Mouse (Mus musculus): ENCODE measurements at regions not wholly inside any gene's neighbourhood (a gene's known extent, or its start where the extent isn't known, plus 50 kb on each side); places are given as distances from the start of the nearest gene placed in this dataset.

DNA sequence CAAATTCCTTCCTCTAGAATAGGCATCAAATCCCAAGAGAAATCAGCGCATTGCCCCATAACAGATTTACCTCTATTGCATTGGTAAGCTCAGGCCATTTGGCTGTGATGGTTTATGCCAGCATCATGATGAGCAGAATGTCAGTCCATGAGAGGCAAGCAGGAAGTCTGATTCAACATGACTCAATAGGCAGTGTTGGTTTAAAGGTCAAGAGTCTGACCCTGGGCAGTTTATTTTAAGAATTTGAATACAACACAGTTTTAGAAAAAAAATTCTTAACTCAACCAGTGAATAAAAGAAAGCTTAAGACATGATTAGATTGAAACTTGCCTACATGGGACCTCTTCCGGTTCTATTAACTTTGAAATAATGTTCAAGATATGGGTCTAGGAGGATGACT is 337.7 kb downstream of the Ppargc1a start:
- TF ChIP-seq CTCF (conservative IDR thresholded peaks at IDR 0.05; ENCODE audit: insufficient read depth, insufficient read length, low read depth, low read length) (no peak), POLR2A (IDR thresholded peaks at IDR 0.05; ENCODE audit: low read depth, low read length) (no peak)
